Mouse (Mus musculus) ES-Bruce4 (cell line): ENCODE data around the gene Kif3b. TPM values are rescaled to one million over a fixed set of nuclear protein-coding genes. Genes with fewer than 3 reads are reported as not detected.
A peak's percentile ranks its signal among the peaks of the same experiment; 100 is the strongest.

Source experiments
- H3K27ac ChIP-seq: 2 replicates; pipeline ENCODE4 v1.5.1; 2012; ENCODE audit warnings: low read length, inconsistent platforms; ENCODE audit not compliant: insufficient read depth
- H3K27me3 ChIP-seq: 2 replicates; pipeline ENCODE4 v1.6.1; 2012; ENCODE audit warnings: mild to moderate bottlenecking, low read length, inconsistent platforms; ENCODE audit not compliant: control insufficient read depth, poor library complexity, insufficient read depth, severe bottlenecking
- H3K36me3 ChIP-seq: 2 replicates; pipeline ENCODE4 v1.6.1; 2012; ENCODE audit warnings: inconsistent platforms, mild to moderate bottlenecking, low read length, moderate library complexity; ENCODE audit not compliant: control insufficient read depth, poor library complexity, insufficient read depth, severe bottlenecking
- H3K4me1 ChIP-seq: one replicate; pipeline ENCODE4 v1.8.1; 2011; ENCODE audit warnings: low read length; ENCODE audit not compliant: control insufficient read depth, insufficient read depth
- H3K4me3 ChIP-seq: 2 replicates; pipeline ENCODE4 v1.5.1; 2011; ENCODE audit warnings: low read depth, mild to moderate bottlenecking, low read length
- H3K9ac ChIP-seq: 2 replicates; pipeline ENCODE4 v1.6.1; 2012; ENCODE audit warnings: low read depth, mild to moderate bottlenecking, inconsistent platforms; ENCODE audit not compliant: poor library complexity, severe bottlenecking
- H3K9me3 ChIP-seq: replicated peaks from 2 replicates; pipeline ENCODE4 v1.6.1; 2012; ENCODE audit warnings: mild to moderate bottlenecking, low read length, inconsistent platforms; ENCODE audit not compliant: control insufficient read depth, poor library complexity, insufficient read depth, severe bottlenecking
- CTCF ChIP-seq: IDR thresholded peaks from one replicate; pipeline ENCODE4 v1.8.1; 2011; ENCODE audit warnings: low read depth, low read length
- EP300 ChIP-seq: IDR thresholded peaks from 2 replicates; pipeline ENCODE4 v1.6.1; 2011; ENCODE audit warnings: low read depth, low read length; ENCODE audit not compliant: insufficient read depth
- POLR2A ChIP-seq: IDR thresholded peaks from one replicate; pipeline ENCODE4 v1.8.1; 2011; ENCODE audit warnings: low read length; ENCODE audit not compliant: insufficient read depth
- polyA plus RNA-seq: library from polyadenylated mRNA; stranded (reverse); fragments of >200 nt; gene quantifications from 2 replicates; pipeline ENCODE4 v1.2.4, GENCODE M21; 2011; ENCODE audit warnings: low read depth; ENCODE audit not compliant: missing spikeins, insufficient read depth, insufficient read length

Kif3b gene
- polyA plus RNA-seq, 1 experiment = 16.8 TPM

- H3K9me3 ChIP-seq = no peaks in the 10 kb centered on the region
- peaks cover 13% of the 10 kb centered on the region for H3K36me3 ChIP-seq
- H3K27ac ChIP-seq = peak within 1 kb of the TSS; percentile 93
- peak within 1 kb of the TSS; percentile 85 for H3K4me3 ChIP-seq
- no peaks in the 10 kb centered on the region for H3K27me3 ChIP-seq
- TF ChIP-seq POLR2A (no peak), EP300 (peak; percentile 51; the same call in 1 of the 2 replicates), CTCF (no peak)
- peaks cover under 1% of the 10 kb centered on the region for H3K4me1 ChIP-seq
- peak within 1 kb of the TSS; percentile 100 for H3K9ac ChIP-seq
Observed at GRCm38 (mm10) chr2:153345454-153346220, 54.4 kb downstream of the Kif3b start, which contains the start of gene Asxl1. Gene Asxl1 (plus strand): TSS chr2:153345829.

GRCm38 (mm10) chr2:153346221-153347182 lies 55.3 kb downstream of the Kif3b start:
- no peaks in the 10 kb centered on the region for H3K9me3 ChIP-seq
- H3K27me3 ChIP-seq = no peaks in the 10 kb centered on the region
- H3K36me3 ChIP-seq = peaks cover 18% of the 10 kb centered on the region
- H3K4me1 ChIP-seq = peaks cover 2% of the 10 kb centered on the region
- H3K27ac ChIP-seq = peak overlapping the region; percentile 93
- peak overlapping the region; percentile 100 for H3K9ac ChIP-seq
- TF ChIP-seq CTCF = no peak
- peak; percentile 39; the same call in 1 of the 2 replicates for TF ChIP-seq EP300
- H3K4me3 ChIP-seq = peak overlapping the region; percentile 85

DNA sequence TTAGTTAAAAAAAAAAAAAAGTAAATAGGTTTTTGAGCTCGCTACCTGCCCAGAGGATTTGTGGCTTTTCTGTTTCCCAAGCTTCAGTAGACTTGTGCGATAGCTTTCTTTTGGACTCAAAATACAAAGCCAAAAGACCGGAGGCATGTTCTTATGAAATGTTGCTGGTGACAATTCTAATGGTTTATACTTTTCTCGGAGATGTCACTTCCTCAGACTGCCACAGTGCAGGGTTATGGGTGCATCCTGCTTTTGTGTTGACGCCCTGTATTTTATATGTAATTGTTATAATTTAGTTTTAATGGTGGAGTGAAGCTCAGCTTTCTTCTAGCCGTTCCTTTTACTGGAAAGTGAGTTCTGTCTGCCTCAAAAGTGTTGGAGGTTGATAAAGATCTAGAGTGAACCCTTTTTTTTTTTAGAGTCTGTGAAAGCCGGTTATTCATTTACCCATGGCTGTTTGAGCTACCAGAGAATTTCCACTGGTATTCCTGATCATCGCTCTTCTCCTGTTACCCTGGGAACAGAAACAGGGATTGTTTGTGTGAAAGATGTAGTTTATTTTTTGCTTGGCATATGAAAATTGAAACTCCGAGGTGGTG lies 56.1 kb downstream of the Kif3b start:
- peaks cover 21% of the 10 kb centered on the region for H3K36me3 ChIP-seq
- H3K4me3 ChIP-seq = peak overlapping the region; percentile 85
- no peak for TF ChIP-seq POLR2A
- TF ChIP-seq CTCF = no peak
- TF ChIP-seq EP300 = no peak
- H3K27ac ChIP-seq = peak overlapping the region; percentile 93
- peak overlapping the region; percentile 100 for H3K9ac ChIP-seq
- H3K9me3 ChIP-seq = no peaks in the 10 kb centered on the region
- H3K4me1 ChIP-seq = peaks cover 2% of the 10 kb centered on the region
- no peaks in the 10 kb centered on the region for H3K27me3 ChIP-seq

DNA sequence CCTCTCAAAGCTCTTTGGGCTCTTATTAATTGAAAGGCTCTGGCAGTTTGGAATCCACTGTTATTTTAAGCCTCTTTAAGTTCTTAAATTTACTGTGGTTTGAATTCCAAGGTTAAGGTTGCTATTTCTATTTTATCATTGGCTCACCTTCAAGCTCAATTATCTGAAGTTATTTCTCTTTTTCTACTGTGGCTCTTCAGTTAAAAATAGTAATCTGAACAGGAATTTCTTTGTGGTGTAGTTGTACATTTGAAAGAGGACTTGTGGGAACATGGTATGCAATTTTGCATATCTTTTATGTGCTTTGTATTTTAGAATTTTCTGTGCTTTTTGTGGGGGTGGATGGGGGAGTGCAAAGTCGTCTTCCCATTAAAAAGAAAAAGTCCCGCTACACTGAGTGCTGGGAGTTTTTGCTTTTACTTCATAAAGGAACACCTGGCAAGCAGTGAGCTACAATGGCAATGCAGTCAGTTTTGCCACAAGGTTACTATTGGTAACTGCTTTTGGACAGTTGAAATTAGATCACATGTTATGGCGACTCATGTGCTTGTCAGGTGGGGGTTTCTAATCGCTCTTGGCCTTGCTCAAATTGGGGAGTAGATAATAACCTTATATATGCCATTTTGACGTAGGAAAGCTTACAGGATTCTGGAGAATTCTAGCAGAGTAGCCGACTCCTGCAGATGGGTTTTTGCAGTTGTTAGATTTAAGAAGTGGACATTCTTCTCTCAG lies 57.1 kb downstream of the Kif3b start:
- peaks cover 2% of the 10 kb centered on the region for H3K4me1 ChIP-seq
- H3K36me3 ChIP-seq = peaks cover 25% of the 10 kb centered on the region
- peak overlapping the region; percentile 100; the same call in 1 of the 2 replicates for H3K9ac ChIP-seq
- H3K4me3 ChIP-seq = no peak overlapping the region
- H3K27ac ChIP-seq = no peak overlapping the region
- H3K9me3 ChIP-seq = no peaks in the 10 kb centered on the region
- H3K27me3 ChIP-seq = no peaks in the 10 kb centered on the region
- TF ChIP-seq CTCF (no peak), POLR2A (no peak), EP300 (no peak)

DNA sequence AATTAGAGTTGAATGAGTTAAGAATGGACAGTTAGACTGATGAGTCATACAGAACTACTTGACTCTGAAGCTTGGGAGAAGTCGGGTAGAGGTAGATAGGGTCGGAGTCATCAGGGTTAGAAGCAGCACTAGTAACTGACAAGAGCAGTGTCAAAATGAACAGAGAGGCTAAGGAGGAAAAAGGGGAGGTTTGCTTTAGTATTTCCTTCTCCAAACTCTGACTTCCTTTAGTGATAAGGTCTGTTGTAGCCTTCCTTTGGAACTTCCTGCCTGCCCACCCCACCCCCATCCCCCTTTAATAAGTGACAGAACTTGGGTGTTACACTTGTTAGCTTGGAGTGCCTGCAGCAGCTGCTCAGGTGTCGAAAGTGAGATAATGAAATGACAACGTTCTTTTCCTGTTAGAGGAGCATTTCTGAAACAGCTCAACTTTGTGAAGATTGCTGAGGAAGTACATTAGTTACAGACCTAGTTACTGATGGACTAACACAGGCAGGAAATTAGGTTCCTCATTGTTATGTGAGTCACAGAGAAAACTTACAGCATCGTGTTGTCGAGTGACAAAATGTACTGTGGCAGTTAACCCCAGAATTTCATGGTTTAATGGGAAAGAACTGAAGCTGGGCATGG lies 59.5 kb downstream of the Kif3b start:
- no peaks in the 10 kb centered on the region for H3K9me3 ChIP-seq
- peaks cover 45% of the 10 kb centered on the region for H3K36me3 ChIP-seq
- TF ChIP-seq POLR2A = no peak
- no peak for TF ChIP-seq CTCF
- no peak for TF ChIP-seq EP300
- no peak overlapping the region; the same call in 1 of the 2 replicates for H3K27ac ChIP-seq
- peaks cover 2% of the 10 kb centered on the region for H3K4me1 ChIP-seq
- H3K27me3 ChIP-seq = no peaks in the 10 kb centered on the region
- H3K4me3 ChIP-seq = no peak overlapping the region
- H3K9ac ChIP-seq = peak overlapping the region; percentile 48; the same call in 1 of the 2 replicates
